Mouse (Mus musculus): ENCODE results near the gene Llgl2. TPM values are rescaled to one million over a fixed set of nuclear protein-coding genes. Genes with fewer than 3 reads are reported as not detected.

Llgl2 gene
- total RNA-seq, 2 experiments from 2014 or later, result 2.5 to 3.0 TPM

GRCm38 (mm10) chr11:115875935-115876334 lies 52.1 kb downstream of the Llgl2 start:
- DNase-seq (ENCODE audit: low spot score in 2 of 2), result no peak

- no peak for DNase-seq (ENCODE audit: low spot score in 2 of 2)
These were observed 52.6 kb downstream of the Llgl2 start for GRCm38 (mm10) chr11:115876438-115876837.

GRCm38 (mm10) chr11:115877174-115877755 lies 53.4 kb downstream of the Llgl2 start:
- DNase-seq (ENCODE audit: low spot score in 2 of 2), result no peak

- no peak for DNase-seq (ENCODE audit: low spot score in 2 of 2)
These were observed 54.2 kb downstream of the Llgl2 start for GRCm38 (mm10) chr11:115878071-115878470.

GRCm38 (mm10) chr11:115881002-115881401 lies 57.2 kb downstream of the Llgl2 start:
- no peak for DNase-seq (ENCODE audit: low spot score in 2 of 2)

- DNase-seq (ENCODE audit: low spot score in 2 of 2), result no peak
These were observed 59.4 kb downstream of the Llgl2 start for GRCm38 (mm10) chr11:115883251-115883650.

- no peak for DNase-seq (ENCODE audit: low spot score in 2 of 2)
These were observed 60.5 kb downstream of the Llgl2 start for GRCm38 (mm10) chr11:115884361-115884760.

- no peak for DNase-seq (ENCODE audit: low spot score in 2 of 2)
These were observed 61.4 kb downstream of the Llgl2 start for GRCm38 (mm10) chr11:115885281-115885680.

GRCm38 (mm10) chr11:115886446-115886845 lies 62.6 kb downstream of the Llgl2 start:
- no peak for DNase-seq (ENCODE audit: low spot score in 2 of 2)

- DNase-seq (ENCODE audit: low spot score in 2 of 2), result no peak
These were observed 64.2 kb downstream of the Llgl2 start for GRCm38 (mm10) chr11:115888020-115888419.

GRCm38 (mm10) chr11:115889159-115889558 lies 65.3 kb downstream of the Llgl2 start:
- no peak for DNase-seq (ENCODE audit: low spot score in 2 of 2)

GRCm38 (mm10) chr11:115892213-115892612 lies 68.4 kb downstream of the Llgl2 start:
- DNase-seq (ENCODE audit: low spot score in 2 of 2), result no peak

GRCm38 (mm10) chr11:115893071-115893470 lies 69.2 kb downstream of the Llgl2 start:
- DNase-seq (ENCODE audit: low spot score in 2 of 2), result no peak

GRCm38 (mm10) chr11:115894755-115895520 lies 71.1 kb downstream of the Llgl2 start:
- DNase-seq (ENCODE audit: low spot score in 2 of 2), result peak in 1 of 2 experiments; percentile 32

- no peak for DNase-seq (ENCODE audit: low spot score in 2 of 2)
These were observed 74.6 kb downstream of the Llgl2 start for GRCm38 (mm10) chr11:115898446-115898845.

GRCm38 (mm10) chr11:115898886-115899285 lies 75.0 kb downstream of the Llgl2 start:
- peak; percentile 50 to 76 for DNase-seq (ENCODE audit: low spot score in 2 of 2)

GRCm38 (mm10) chr11:115899486-115900266 lies 75.8 kb downstream of the Llgl2 start, which contains the start of gene Smim5:
TSS of gene Smim5 (plus strand) at chr11:115899966.
- no peak for DNase-seq (ENCODE audit: low spot score in 2 of 2)

GRCm38 (mm10) chr11:115900561-115901337 lies 76.9 kb downstream of the Llgl2 start:
- DNase-seq (ENCODE audit: low spot score in 2 of 2), result no peak

- DNase-seq (ENCODE audit: low spot score in 2 of 2), result no peak
These were observed 77.7 kb downstream of the Llgl2 start for GRCm38 (mm10) chr11:115901338-115902161.

- DNase-seq (ENCODE audit: low spot score in 2 of 2), result no peak
These were observed 78.3 kb downstream of the Llgl2 start for GRCm38 (mm10) chr11:115902177-115902576.

All from layer of hippocampus, adult 18-20 months (tissue).